Mouse (Mus musculus): ENCODE data around the gene Slain2.
"Not testable (repeated sequence)": the region's sequence is repeated elsewhere in the genome, so short reads cannot be mapped to it uniquely, and the experiment has no call there.

Gene Slain2

DNA sequence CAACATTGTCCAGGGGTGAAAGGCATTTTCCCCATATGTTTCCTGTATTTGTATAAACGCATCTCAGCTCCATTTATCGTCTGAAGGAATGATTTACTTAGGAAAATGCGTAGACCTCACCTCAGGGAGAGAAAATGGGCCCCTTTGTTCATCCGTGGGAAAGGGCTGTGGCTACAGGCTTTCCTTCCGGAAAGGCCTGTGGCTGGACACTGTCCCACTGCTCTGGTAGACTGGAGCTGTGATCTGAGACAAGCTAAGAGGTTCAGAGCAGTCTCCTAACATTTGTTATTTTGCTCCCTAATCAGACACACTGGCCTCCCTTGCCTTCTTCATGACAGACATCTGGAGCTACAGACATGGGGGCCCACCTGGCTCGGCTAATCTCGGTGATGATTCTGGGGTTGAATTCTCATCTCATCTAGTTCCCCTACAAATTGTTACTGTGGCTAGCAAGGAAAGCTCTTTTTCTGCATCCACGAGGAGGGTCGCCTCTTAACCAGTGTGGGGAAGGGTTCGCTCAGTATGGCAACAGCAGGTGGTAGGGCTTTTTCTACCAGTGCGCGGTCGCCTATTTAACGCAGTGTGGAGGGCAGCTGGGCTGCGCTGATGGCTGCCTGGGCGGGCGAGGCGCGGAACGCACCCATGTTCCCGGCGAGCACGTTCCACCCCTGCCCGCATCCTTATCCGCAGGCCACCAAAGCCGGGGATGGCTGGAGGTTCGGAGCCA, 98.9 kb downstream of the Slain2 start:
- DNase-seq (ENCODE audit: low spot score), result not testable (repeated sequence)

GRCm38 (mm10) chr5:73013611-73014287, 99.6 kb downstream of the Slain2 start:
- not testable (repeated sequence) for DNase-seq (ENCODE audit: low spot score)

DNA sequence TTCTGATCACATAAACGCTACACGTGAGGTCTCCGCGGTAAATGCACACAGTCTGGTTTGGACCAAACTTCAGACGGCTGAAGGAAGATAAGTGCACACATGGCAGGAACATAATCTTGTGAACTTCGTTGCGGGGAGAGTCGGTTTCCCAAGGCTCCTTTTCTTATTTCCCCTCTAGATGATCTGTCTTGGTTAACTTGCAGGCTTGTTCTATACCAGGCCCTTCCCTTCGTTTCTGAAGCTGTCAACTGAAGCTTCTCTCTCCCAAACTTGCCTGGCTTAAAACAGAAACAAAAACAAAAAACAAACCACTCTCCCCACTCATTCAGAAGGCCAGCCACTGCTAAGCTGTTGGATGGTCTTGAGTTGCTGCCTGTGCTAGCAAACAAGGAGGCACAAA, 100.6 kb downstream of the Slain2 start:
- no peak for DNase-seq (ENCODE audit: low spot score)

DNA sequence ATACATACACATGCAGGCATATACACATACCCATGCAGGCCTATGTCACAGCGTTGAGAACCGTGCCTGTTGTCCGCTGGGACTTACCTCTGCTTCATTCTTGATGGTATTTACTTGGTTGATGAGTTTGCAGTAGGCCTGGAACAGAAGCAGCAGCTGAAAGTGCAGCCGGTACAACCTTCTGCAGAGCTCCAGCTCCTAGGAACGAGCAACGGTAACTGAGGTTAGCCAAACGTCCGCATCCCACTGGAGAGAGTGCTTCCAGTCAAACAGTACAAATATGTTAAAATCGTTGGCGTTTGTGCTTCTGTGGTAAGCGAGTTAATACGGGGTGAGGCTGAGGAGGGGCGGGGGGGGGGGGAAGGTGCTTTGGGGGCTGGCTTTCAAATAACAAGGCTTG, 109.7 kb downstream of the Slain2 start:
- no peak for DNase-seq (ENCODE audit: low spot score)
